Mouse (Mus musculus) myocyte (in vitro differentiated cells): Measurements from ENCODE around the gene Art3.

Source experiments
- MAX ChIP-seq: IDR thresholded peaks from one replicate; pipeline ENCODE4 v1.6.1; 2011; ENCODE audit warnings: low read depth, mild to moderate bottlenecking, control low read depth
- MYOD1 ChIP-seq, 3 experiments: IDR thresholded peaks; one replicate each; pipeline ENCODE4 v1.6.1; 2011; ENCODE audit warnings: control low read depth in 2 of 3, low read depth in 2 of 3, mild to moderate bottlenecking in 2 of 3, moderate library complexity in 1 of 3; ENCODE audit not compliant: insufficient read length in 2 of 3, control insufficient read depth in 1 of 3
- POLR2A ChIP-seq: IDR thresholded peaks from one replicate; pipeline ENCODE4 v1.6.1; 2011; ENCODE audit warnings: low read depth, mild to moderate bottlenecking, control low read depth, moderate library complexity; ENCODE audit not compliant: insufficient read length
- TCF12 ChIP-seq: IDR thresholded peaks from one replicate; pipeline ENCODE4 v1.6.1; 2011; ENCODE audit warnings: mild to moderate bottlenecking, control low read depth; ENCODE audit not compliant: poor library complexity, insufficient read depth, severe bottlenecking
- TCF3 ChIP-seq: IDR thresholded peaks from one replicate; pipeline ENCODE4 v1.6.1; 2011; ENCODE audit warnings: low read depth, control low read depth; ENCODE audit not compliant: insufficient read length
- USF1 ChIP-seq: IDR thresholded peaks from one replicate; pipeline ENCODE4 v1.6.1; 2011; ENCODE audit warnings: low read depth, mild to moderate bottlenecking, control low read depth, moderate library complexity

DNA sequence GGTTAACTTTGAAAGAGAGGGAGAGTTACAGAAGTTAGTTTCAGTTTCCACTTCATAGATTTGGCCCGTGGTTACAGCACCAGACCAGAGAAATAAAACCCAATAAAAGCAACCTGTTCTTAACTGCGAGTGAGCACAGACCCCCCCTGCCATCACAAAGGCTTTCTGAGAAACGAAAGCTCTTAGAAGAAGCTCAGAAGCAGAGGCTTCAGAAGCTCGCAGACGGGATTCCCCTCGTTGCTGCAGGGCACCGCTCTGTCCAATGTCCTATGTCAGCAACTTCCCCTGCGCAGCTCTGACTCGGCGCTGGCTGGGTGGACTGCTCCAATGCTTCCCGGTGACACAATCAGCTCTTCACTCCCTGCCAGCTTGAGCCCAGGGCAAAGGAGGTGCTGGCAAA lies 21.9 kb downstream of the Art3 start:
- TF ChIP-seq POLR2A (no peak), USF1 (no peak), TCF12 (no peak), MAX (no peak), MYOD1 (IDR thresholded peaks at IDR 0.05; ENCODE audit: control insufficient read depth in 1 of 3, insufficient read length in 2 of 3, low read depth in 2 of 3) (no peak), TCF3 (no peak)
